Mouse (Mus musculus) MEL (cell line): ENCODE results near the gene Wdr1.

ENCODE experiments used
- CTCF ChIP-seq, 3 experiments: IDR thresholded peaks in 2 of 3; conservative IDR thresholded peaks in 1 of 3; 2 replicates each; pipeline ENCODE4 v1.5.1; 2011 to 2012; ENCODE audit warnings: low read length in 3 of 3, low read depth in 2 of 3, mild to moderate bottlenecking in 2 of 3, improper control_type of control experiment in 1 of 3, inconsistent platforms in 1 of 3, mixed read lengths in 1 of 3, moderate library complexity in 1 of 3; ENCODE audit not compliant: control insufficient read depth in 1 of 3, insufficient read depth in 1 of 3, poor library complexity in 1 of 3, severe bottlenecking in 1 of 3
- ETS1 ChIP-seq: IDR thresholded peaks from 2 replicates; pipeline ENCODE4 v1.6.1; 2012; ENCODE audit warnings: low read depth, mild to moderate bottlenecking, inconsistent platforms, low read length, improper control_type of control experiment, moderate library complexity
- POLR2A ChIP-seq, 2 experiments: IDR thresholded peaks; 2 replicates each; pipeline ENCODE4 v1.6.1; 2011 to 2012; ENCODE audit warnings: low read length in 2 of 2, mild to moderate bottlenecking in 2 of 2, control low read depth in 1 of 2, improper control_type of control experiment in 1 of 2, low read depth in 1 of 2, moderate library complexity in 1 of 2; ENCODE audit not compliant: control insufficient read depth in 1 of 2, insufficient read depth in 1 of 2, poor library complexity in 1 of 2

GRCm38 (mm10) chr5:38504116-38504515 is 58.9 kb downstream of the Wdr1 start:
- TF ChIP-seq POLR2A (IDR thresholded peaks at IDR 0.05; ENCODE audit: control insufficient read depth in 1 of 2, insufficient read depth in 1 of 2, low read depth in 1 of 2, low read length in 2 of 2, poor library complexity in 1 of 2) (no peak), ETS1 (no peak), CTCF (IDR thresholded peaks at IDR 0.05 in 2 of 3, conservative IDR thresholded peaks at IDR 0.05 in 1 of 3; ENCODE audit: control insufficient read depth in 1 of 3, insufficient read depth in 1 of 3, low read depth in 2 of 3, low read length in 3 of 3, poor library complexity in 1 of 3, severe bottlenecking in 1 of 3) (no peak)
